Mouse (Mus musculus) hindbrain, embryonic 15.5 days (tissue): ENCODE measurements at regions not wholly inside any gene's neighbourhood (a gene's known extent, or its start where the extent isn't known, plus 50 kb on each side); places are given as distances from the start of the nearest gene placed in this dataset.
A peak's percentile ranks its signal among the peaks of the same experiment; 100 is the strongest.

Experiments used
- ATAC-seq: fragments of 200-750 bp; cut with Nextera tagmentation; 2 replicates; pipeline ENCODE4 v1.8.0; 2017; ENCODE audit warnings: low read depth, moderate number of reproducible peaks, moderate TSS enrichment; ENCODE audit not compliant: low FRiP score
- H3K27ac ChIP-seq: fragments of 300-500 bp; sonication (generic); replicated peaks from 2 replicates; pipeline ENCODE4 v1.5.1; 2015; ENCODE audit warnings: mild to moderate bottlenecking, inconsistent platforms
- H3K27me3 ChIP-seq: fragments of 300-500 bp; sonication (generic); 2 replicates; pipeline ENCODE4 v1.6.1; 2015; ENCODE audit warnings: control low read depth, inconsistent platforms
- H3K36me3 ChIP-seq: fragments of 300-500 bp; sonication (generic); 2 replicates; pipeline ENCODE4 v1.6.1; 2015; ENCODE audit warnings: control low read depth, inconsistent platforms
- H3K4me1 ChIP-seq: fragments of 300-500 bp; sonication (generic); replicated peaks from 2 replicates; pipeline ENCODE4 v1.6.1; 2015; ENCODE audit warnings: control low read depth, inconsistent platforms
- H3K4me2 ChIP-seq: fragments of 300-500 bp; sonication (generic); 2 replicates; pipeline ENCODE4 v1.6.1; 2015; ENCODE audit warnings: moderate library complexity, mild to moderate bottlenecking, inconsistent platforms
- H3K4me3 ChIP-seq: fragments of 300-500 bp; sonication (generic); 2 replicates; pipeline ENCODE4 v1.5.1; 2015; ENCODE audit warnings: mild to moderate bottlenecking, inconsistent platforms
- H3K9ac ChIP-seq: fragments of 300-500 bp; sonication (generic); 2 replicates; pipeline ENCODE4 v1.6.1; 2015; ENCODE audit warnings: inconsistent platforms
- H3K9me3 ChIP-seq: fragments of 300-500 bp; sonication (generic); 2 replicates; pipeline ENCODE4 v1.6.1; 2016; ENCODE audit warnings: control low read depth, inconsistent platforms
- WGBS: fragments of 180-500 bp; shearing (Covaris S2); methylation state at CpG from one replicate; pipeline ENCODE4 v1.1.7; 2015; 5-methylcytosine and 5-hydroxymethylcytosine counted together

DNA sequence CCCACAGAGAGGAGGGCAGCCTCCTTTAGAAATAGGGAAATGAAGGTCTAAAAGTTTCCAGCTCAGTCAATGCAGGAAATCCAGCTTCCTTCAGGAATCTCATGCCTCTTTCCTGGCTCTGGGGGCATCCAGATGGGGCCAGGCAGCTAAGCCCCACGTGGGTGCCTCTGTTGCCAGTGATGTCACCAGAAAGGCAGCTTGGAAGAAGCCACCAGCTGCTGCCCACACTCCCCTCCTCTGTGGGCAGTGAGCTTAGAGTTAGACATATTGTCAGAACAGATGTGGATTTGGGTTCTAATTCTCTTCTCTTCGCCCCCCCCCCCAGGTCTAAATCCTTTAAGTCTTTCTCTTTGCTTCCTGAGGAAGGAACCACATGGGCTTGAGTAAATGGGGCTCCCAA is 116.2 kb upstream of the Pja1 start:
- Histone ChIP-seq H3K9me3 (no peaks in the 10 kb centered on the region), H3K4me3 (no peak overlapping the region), H3K9ac (no peak overlapping the region), H3K27me3 (0 out of 2 replicates have a peak, but pooled peaks cover 21% of the 10 kb centered on the region), H3K27ac (no peak overlapping the region), H3K36me3 (no peaks in the 10 kb centered on the region), H3K4me2 (no peak overlapping the region), H3K4me1 (no peaks in the 10 kb centered on the region)
- 42% methylated on average over 2 of the region's 2 CpGs for WGBS
- ATAC-seq = no peak

DNA sequence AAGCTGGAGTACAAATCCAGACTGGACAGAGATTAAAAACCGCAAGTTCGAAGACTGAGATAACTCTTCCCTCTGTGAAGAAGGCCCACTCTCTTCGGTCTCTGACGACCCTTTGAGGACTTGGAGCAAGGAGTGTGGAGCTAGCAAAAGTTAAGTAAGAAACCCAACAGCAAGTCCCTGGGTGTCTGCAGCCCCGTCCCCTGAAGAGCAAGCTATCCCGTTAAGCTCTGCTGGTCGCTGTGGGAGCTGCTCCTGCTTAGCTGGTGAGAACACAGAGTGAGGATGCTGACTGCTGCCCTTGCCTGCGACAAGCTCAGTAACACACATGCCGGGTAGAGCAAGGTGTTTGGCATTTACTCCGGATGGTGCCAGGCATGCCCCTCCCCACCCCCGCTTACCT is 115.2 kb upstream of the Pja1 start:
- Histone ChIP-seq H3K9me3 (no peaks in the 10 kb centered on the region), H3K4me2 (no peak overlapping the region), H3K27me3 (0 out of 2 replicates have a peak, but pooled peaks cover 20% of the 10 kb centered on the region), H3K9ac (no peak overlapping the region), H3K4me3 (no peak overlapping the region), H3K4me1 (no peaks in the 10 kb centered on the region), H3K27ac (no peak overlapping the region), H3K36me3 (no peaks in the 10 kb centered on the region)
- no peak for ATAC-seq
- WGBS = 63% methylated on average over 11 of the region's 11 CpGs

DNA sequence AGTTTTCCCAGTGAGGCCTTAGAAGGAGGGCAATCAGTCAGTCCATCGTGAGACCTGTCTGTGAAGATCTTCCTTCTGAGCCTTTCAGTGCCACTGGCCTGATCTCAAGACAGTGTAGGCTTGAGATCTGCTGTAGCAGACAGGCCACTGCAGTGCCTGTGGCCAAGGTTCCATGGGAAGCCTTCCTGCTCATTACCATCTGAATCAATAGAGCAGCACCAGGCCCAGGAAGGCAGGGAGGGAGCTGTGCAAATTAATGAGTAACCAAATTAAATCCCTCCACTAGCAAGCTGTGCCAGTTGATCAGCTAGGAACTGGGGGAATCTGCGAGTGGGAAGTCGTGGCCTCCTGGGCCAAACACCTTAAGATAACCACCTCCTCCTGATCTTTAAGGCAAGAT is 114.6 kb upstream of the Pja1 start:
- Histone ChIP-seq H3K4me3 (no peak overlapping the region), H3K4me2 (no peak overlapping the region), H3K4me1 (no peaks in the 10 kb centered on the region), H3K27ac (no peak overlapping the region), H3K9ac (no peak overlapping the region), H3K27me3 (0 out of 2 replicates have a peak, but pooled peaks cover 19% of the 10 kb centered on the region), H3K9me3 (no peaks in the 10 kb centered on the region), H3K36me3 (no peaks in the 10 kb centered on the region)
- no peak for ATAC-seq
- WGBS = 21% methylated on average over 3 of the region's 3 CpGs

DNA sequence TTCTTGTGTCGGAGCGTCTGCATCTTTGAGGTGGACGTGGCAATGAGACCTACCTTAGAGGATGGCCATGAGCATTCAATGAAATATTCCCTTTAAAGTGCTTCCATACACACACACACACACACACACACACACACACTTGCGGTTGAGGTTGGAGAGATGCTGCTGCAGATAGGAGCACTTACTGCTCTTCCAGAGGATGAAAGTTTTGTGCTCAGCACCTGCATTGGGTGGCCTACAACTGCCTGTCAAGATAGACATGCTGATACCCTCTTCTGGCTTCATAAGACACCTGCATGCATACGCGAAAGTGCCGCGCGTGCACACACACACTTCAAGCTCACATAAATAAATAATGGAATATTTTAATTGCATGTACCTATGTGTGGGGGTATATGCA is 111.5 kb upstream of the Pja1 start:
- Histone ChIP-seq H3K4me2 (no peak overlapping the region), H3K27me3 (peaks cover 20% of the 10 kb centered on the region; the same call in 1 of the 2 replicates), H3K4me3 (no peak overlapping the region), H3K4me1 (no peaks in the 10 kb centered on the region), H3K9me3 (no peaks in the 10 kb centered on the region), H3K36me3 (no peaks in the 10 kb centered on the region), H3K9ac (no peak overlapping the region), H3K27ac (no peak overlapping the region)
- 93% methylated on average over 9 of the region's 9 CpGs for WGBS
- no peak for ATAC-seq

DNA sequence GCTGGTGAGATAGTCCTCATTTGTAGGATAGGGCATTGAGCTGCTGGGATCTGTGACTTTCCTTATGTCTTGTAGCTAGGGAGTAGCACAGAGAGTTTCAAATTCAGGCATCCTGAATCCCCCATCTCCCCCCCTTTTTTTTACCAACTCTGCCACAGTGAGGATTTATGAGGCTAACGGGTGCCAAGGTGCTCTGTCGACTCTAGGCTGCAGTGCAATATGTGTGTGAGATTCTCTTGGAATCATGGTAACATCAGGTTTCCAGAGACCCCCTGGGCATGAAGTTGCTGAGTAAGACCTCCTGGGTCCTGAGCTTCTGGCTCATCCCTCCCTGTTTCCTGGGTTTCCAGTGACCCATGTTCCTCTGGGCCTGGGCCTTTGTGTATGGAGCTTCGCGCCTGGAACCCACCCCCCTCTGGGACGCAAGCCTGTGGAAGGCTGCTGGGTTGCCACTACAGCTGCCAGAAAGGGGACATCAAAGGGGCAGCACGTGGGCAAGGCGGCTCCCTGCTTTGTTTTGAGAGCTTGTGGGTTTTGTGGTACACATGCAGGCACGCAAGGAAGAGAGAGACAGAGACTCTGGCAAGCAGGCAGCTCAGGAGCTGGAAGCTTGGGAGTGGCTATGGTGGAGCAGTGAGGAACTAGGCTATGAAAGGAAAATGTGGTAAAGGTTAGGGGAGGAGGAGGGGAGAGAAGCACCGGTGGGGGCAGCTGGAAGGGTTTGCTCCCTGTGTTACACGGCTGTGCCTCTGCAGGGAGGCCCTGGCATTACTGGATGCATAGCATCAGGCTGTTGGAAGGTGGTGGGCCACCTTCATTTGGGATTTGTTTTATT is 110.8 kb upstream of the Pja1 start:
- WGBS = 32% methylated on average over 10 of the region's 10 CpGs
- peak; percentile 19; the same call in 1 of the 2 replicates for ATAC-seq
- peaks cover 21% of the 10 kb centered on the region; the same call in 1 of the 2 replicates for H3K27me3 ChIP-seq
- no peak overlapping the region for H3K9ac ChIP-seq
- no peaks in the 10 kb centered on the region for H3K36me3 ChIP-seq
- H3K9me3 ChIP-seq = no peaks in the 10 kb centered on the region
- H3K4me2 ChIP-seq = no peak overlapping the region
- H3K4me3 ChIP-seq = no peak overlapping the region
- no peak overlapping the region for H3K27ac ChIP-seq
- H3K4me1 ChIP-seq = no peaks in the 10 kb centered on the region

DNA sequence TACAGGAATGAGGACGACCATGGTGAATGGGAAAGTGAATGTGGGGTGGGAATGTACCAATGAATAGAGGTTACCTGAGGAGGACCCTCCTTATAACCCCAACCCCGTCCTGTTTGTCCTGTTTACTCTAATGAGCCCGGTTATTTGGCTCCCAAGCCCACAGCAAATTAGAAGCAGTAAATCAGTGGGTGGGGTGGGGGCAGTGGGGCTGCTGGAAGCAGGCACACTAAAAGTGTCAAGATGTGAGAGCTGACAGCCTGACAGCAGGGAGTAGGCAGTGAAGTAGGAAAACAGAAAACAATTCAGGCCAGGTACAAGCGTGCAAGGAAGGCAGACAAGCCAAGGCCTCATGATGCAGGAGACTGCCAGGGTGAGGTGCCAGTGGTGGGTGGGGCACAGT is 108.1 kb upstream of the Pja1 start:
- Histone ChIP-seq H3K4me2 (no peak overlapping the region), H3K4me3 (no peak overlapping the region), H3K9me3 (no peaks in the 10 kb centered on the region), H3K27ac (no peak overlapping the region), H3K36me3 (no peaks in the 10 kb centered on the region), H3K9ac (no peak overlapping the region), H3K4me1 (no peaks in the 10 kb centered on the region; the same call in 1 of the 2 replicates), H3K27me3 (peaks cover 27% of the 10 kb centered on the region; the same call in 1 of the 2 replicates)
- 63% methylated on average over 4 of the region's 4 CpGs for WGBS
- ATAC-seq = no peak

DNA sequence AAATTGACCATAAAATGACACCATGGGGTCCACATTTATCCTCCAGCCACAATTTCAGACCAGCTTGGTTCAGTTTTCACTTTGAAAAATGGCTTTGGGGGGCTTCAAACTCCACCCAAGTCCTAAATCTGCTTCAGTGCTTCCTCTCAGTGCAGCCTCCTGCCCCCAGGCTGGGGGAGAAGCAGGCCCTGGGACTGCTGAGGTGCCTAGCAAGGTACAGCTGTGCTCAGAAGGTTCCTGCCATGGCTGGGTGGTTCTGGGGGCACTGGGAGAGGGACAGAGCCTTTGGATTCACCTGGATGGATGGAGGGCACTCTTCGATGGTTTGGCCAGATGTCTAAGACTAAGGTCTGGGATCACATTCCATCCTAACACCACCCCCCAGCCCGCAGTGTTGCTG is 107.7 kb upstream of the Pja1 start:
- no peak for ATAC-seq
- Histone ChIP-seq H3K4me3 (no peak overlapping the region), H3K27ac (no peak overlapping the region), H3K4me1 (no peaks in the 10 kb centered on the region; the same call in 1 of the 2 replicates), H3K4me2 (no peak overlapping the region), H3K27me3 (peaks cover 30% of the 10 kb centered on the region; the same call in 1 of the 2 replicates), H3K9me3 (no peaks in the 10 kb centered on the region), H3K9ac (no peak overlapping the region), H3K36me3 (no peaks in the 10 kb centered on the region)
- WGBS = 83% methylated on average over 2 of the region's 2 CpGs

DNA sequence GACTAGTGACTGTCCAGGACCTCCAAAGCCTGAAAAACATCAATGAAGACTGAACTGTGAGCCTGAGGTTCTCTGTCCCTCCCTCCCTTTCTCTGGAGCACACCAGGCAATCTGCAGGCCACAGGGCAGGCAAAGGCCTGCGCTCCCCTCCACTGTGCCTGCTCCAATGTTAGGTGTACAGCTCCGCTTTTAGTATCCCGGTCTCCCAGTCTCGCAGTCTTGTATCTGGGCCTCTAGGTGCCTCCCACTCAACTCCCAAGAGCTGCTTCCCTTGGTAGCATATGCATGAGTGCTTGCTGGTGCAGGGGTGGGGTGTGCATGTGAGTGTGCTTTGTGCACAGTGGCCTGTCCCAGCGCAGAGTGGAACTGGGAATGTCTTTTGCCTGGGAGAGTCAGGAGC is 104.0 kb upstream of the Pja1 start:
- H3K36me3 ChIP-seq = no peaks in the 10 kb centered on the region
- ATAC-seq = peak; percentile 27; the same call in 1 of the 2 replicates
- H3K4me1 ChIP-seq = no peaks in the 10 kb centered on the region; the same call in 1 of the 2 replicates
- H3K4me3 ChIP-seq = no peak overlapping the region
- no peak overlapping the region for H3K27ac ChIP-seq
- H3K27me3 ChIP-seq = peaks cover 28% of the 10 kb centered on the region
- H3K4me2 ChIP-seq = no peak overlapping the region
- no peak overlapping the region for H3K9ac ChIP-seq
- H3K9me3 ChIP-seq = no peaks in the 10 kb centered on the region
- WGBS = 27% methylated on average over 4 of the region's 5 CpGs

DNA sequence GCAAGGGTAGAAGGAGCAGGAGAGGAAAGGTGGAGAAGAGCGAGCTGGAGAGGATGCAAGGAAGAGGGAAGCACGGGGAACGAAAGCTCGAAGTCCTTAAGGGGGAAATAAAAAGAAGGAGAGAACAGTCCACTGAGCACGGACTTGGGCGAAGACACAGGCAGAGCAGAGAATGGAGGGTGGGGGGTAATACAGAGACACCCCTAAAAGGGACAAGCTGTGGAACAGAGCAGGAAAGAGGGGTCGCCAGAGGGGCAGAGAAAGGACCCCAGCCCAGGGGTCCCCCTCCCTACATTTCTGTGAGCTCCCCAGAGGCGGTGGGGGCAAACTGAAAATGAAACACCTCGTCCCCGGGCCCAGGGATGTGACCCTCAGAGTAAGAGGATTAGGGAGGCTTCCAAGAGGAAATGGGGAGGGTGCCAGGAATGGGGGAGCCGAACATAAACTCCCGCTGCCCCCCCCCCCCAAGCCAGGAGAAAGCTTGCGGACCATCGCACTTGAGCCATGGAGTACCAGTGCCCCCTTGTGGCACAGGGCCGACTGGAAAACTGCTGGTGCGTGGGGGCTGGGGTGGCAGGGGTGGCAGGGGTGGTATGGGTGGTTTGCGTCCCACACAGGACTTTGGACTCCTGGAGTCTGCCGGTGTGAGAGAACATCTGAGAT is 103.5 kb upstream of the Pja1 start:
- Histone ChIP-seq H3K4me2 (peak overlapping the region; percentile 54), H3K27me3 (peaks cover 28% of the 10 kb centered on the region), H3K36me3 (no peaks in the 10 kb centered on the region), H3K9ac (no peak overlapping the region), H3K4me1 (no peaks in the 10 kb centered on the region; the same call in 1 of the 2 replicates), H3K9me3 (no peaks in the 10 kb centered on the region), H3K4me3 (peak overlapping the region; percentile 16; the same call in 1 of the 2 replicates), H3K27ac (no peak overlapping the region)
- peak; percentile 70; the same call in 1 of the 2 replicates for ATAC-seq
- WGBS = 37% methylated on average over 18 of the region's 18 CpGs

DNA sequence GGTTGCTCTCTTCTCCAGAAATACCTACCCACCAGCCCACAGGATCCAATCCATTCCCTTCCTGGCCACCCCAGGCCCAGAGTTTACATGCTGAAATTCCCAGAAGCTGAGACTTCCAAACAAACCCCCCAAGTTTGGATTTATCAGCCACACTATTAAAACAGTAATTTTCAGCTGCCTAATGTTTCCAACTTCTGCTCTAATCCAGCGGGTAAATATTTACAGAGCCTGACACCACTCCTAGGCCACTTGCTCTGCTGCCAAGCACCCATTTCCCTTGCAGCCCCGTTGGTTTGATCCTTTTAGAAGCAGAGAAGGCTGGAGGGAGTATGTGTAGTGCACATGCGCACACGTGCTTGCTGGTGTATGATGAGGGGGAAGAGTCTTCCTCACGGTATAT is 99.1 kb upstream of the Pja1 start:
- H3K9me3 ChIP-seq = no peaks in the 10 kb centered on the region
- peaks cover 8% of the 10 kb centered on the region for H3K4me1 ChIP-seq
- no peak for ATAC-seq
- no peak overlapping the region for H3K4me3 ChIP-seq
- 80% methylated on average over 5 of the region's 5 CpGs for WGBS
- H3K27ac ChIP-seq = no peak overlapping the region
- H3K9ac ChIP-seq = no peak overlapping the region
- peaks cover 23% of the 10 kb centered on the region for H3K27me3 ChIP-seq
- H3K4me2 ChIP-seq = no peak overlapping the region
- no peaks in the 10 kb centered on the region for H3K36me3 ChIP-seq

DNA sequence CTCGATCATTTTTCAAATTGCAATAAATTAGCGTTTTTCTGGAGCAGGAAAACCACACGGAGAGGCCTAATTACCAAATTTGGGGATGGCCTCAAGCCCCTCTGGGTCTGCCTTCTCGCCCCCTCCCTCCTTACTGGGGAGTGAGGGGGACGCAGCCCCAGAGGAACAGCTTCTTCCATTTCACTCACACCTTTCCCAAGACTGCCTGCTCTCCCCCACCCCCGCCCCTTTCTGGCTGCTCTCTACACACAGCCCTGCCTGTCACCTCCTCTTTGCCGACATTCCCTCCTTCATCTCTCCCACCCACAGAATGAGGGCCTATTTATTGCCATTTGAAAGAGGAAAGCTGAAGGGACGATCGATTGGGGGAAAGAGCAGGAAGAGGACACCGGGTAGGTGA is 97.2 kb upstream of the Pja1 start:
- H3K36me3 ChIP-seq = no peaks in the 10 kb centered on the region
- peaks cover 21% of the 10 kb centered on the region for H3K27me3 ChIP-seq
- peak; percentile 52 for ATAC-seq
- 24% methylated on average over 10 of the region's 10 CpGs for WGBS
- no peak overlapping the region for H3K9ac ChIP-seq
- H3K9me3 ChIP-seq = no peaks in the 10 kb centered on the region
- H3K27ac ChIP-seq = no peak overlapping the region
- no peak overlapping the region for H3K4me2 ChIP-seq
- H3K4me1 ChIP-seq = peaks cover 8% of the 10 kb centered on the region
- no peak overlapping the region for H3K4me3 ChIP-seq
